ENCODE assay signal across 34 mouse cellular contexts in genomic region chr1:87322778-87323177, GRCm38 (mm10). TPM values are rescaled to one million over a fixed set of nuclear protein-coding genes. Genes with fewer than 3 reads are reported as not detected.
"Had no signal": no experiment of that assay in that cellular context is flagged by ENCODE, and none has a peak within 500 bp of the region (broad histone marks: within the 10 kb centered on the region; RNA-seq: fewer than 3 reads in every experiment).

No protein-coding gene starts in this region.

- H3K27ac ChIP-seq: heart, embryonic 13.5 days; heart, embryonic 15.5 days; hindbrain, embryonic 10.5 days; hindbrain, embryonic 12.5 days; hindbrain, embryonic 13.5 days; hindbrain, embryonic 14.5 days; hindbrain, embryonic 15.5 days; hindbrain, postnatal 0 days; intestine, embryonic 15.5 days; kidney, embryonic 15.5 days; kidney, postnatal 0 days; layer of hippocampus, adult 2 months; left cerebral cortex, adult 2 months had no signal

- DNase-seq: heart, postnatal 10 days; heart, postnatal 14 days; heart, postnatal 36 days; heart, postnatal 4 days; kidney, adult 11 months; kidney, adult 18-20 months; kidney, adult 2 months; kidney, adult 8-10 months; kidney, adult 9 months; kidney, postnatal 10 days; kidney, postnatal 14 days; kidney, postnatal 25 days; kidney, postnatal 36 days; kidney, postnatal 4 days; layer of hippocampus, adult 9-11 months; layer of hippocampus, postnatal 36 days had no signal

- H3K4me3 ChIP-seq: heart, embryonic 12.5 days; heart, embryonic 13.5 days; heart, embryonic 15.5 days; hindbrain, embryonic 10.5 days; hindbrain, embryonic 12.5 days; hindbrain, embryonic 13.5 days; hindbrain, embryonic 15.5 days; intestine, embryonic 15.5 days; kidney, embryonic 15.5 days; layer of hippocampus, adult 2 months; left cerebral cortex, adult 2 months had no signal

- H3K9me3 ChIP-seq: intestine, embryonic 15.5 days had no signal

- H3K4me1 ChIP-seq: heart, embryonic 12.5 days; heart, embryonic 15.5 days; hindbrain, embryonic 12.5 days; hindbrain, embryonic 13.5 days; intestine, embryonic 15.5 days had no signal

- H3K36me3 ChIP-seq: heart, embryonic 13.5 days; heart, embryonic 15.5 days; hindbrain, embryonic 10.5 days; hindbrain, embryonic 12.5 days; hindbrain, embryonic 15.5 days; intestine, embryonic 15.5 days; kidney, embryonic 15.5 days had no signal

- H3K9ac ChIP-seq: heart, embryonic 12.5 days; heart, embryonic 13.5 days; heart, embryonic 15.5 days; hindbrain, embryonic 12.5 days; hindbrain, embryonic 13.5 days; hindbrain, embryonic 14.5 days; hindbrain, embryonic 15.5 days; intestine, embryonic 15.5 days; kidney, embryonic 15.5 days had no signal

- H3K4me2 ChIP-seq: heart, embryonic 11.5 days; heart, embryonic 12.5 days; heart, embryonic 13.5 days; heart, embryonic 15.5 days; hindbrain, embryonic 12.5 days; hindbrain, embryonic 13.5 days; hindbrain, embryonic 14.5 days; hindbrain, embryonic 15.5 days; intestine, embryonic 15.5 days; kidney, embryonic 15.5 days had no signal

- H3K27me3 ChIP-seq: heart, embryonic 12.5 days; heart, embryonic 13.5 days; heart, embryonic 15.5 days; hindbrain, embryonic 12.5 days; hindbrain, embryonic 13.5 days; hindbrain, embryonic 15.5 days; intestine, embryonic 15.5 days; kidney, embryonic 15.5 days had no signal

RNA-seq across cellular contexts. Expression of gene Efhd1, which starts 58.6 kb away (rescaled TPM):
- total RNA-seq: hematopoietic stem cell, adult 5-6 weeks had no signal
- polyA plus RNA-seq: heart, embryonic 14.5 days; inflammation-experienced regulatory T-cells, adult 6 months had no signal
